Mouse (Mus musculus) retina, postnatal 7 days (tissue): ENCODE data around the gene Palm3.

Experiments used
- DNase-seq: peaks from one replicate; pipeline ENCODE4 v3.0.0-alpha.2; 2012; ENCODE audit warnings: low read depth, low spot score

Palm3 gene

GRCm38 (mm10) chr8:84066291-84066930, 45.1 kb downstream of the Palm3 start, which contains the start of gene Rfx1:
Gene Rfx1 (plus strand): TSS chr8:84066834.
- peak; percentile 99 for DNase-seq

- peak; percentile 74 for DNase-seq
Observed at GRCm38 (mm10) chr8:84067047-84067573, 45.8 kb downstream of the Palm3 start.

GRCm38 (mm10) chr8:84067911-84068310, 46.6 kb downstream of the Palm3 start:
- DNase-seq = no peak

- no peak for DNase-seq
Observed at GRCm38 (mm10) chr8:84068316-84069035, 47.2 kb downstream of the Palm3 start.

- no peak for DNase-seq
Observed at GRCm38 (mm10) chr8:84069169-84069568, 47.9 kb downstream of the Palm3 start.

- DNase-seq = no peak
Observed at GRCm38 (mm10) chr8:84069750-84070149, 48.5 kb downstream of the Palm3 start.

GRCm38 (mm10) chr8:84070241-84070640, 49.0 kb downstream of the Palm3 start:
- DNase-seq = no peak

GRCm38 (mm10) chr8:84070667-84071066, 49.4 kb downstream of the Palm3 start:
- no peak for DNase-seq

GRCm38 (mm10) chr8:84071921-84072320, 50.6 kb downstream of the Palm3 start:
- DNase-seq = no peak

- no peak for DNase-seq
Observed at GRCm38 (mm10) chr8:84072321-84072720, 51.0 kb downstream of the Palm3 start.

- no peak for DNase-seq
Observed at GRCm38 (mm10) chr8:84073230-84073976, 52.1 kb downstream of the Palm3 start.

GRCm38 (mm10) chr8:84076412-84076811, 55.1 kb downstream of the Palm3 start:
- DNase-seq = no peak

GRCm38 (mm10) chr8:84076849-84077248, 55.6 kb downstream of the Palm3 start:
- DNase-seq = no peak

- no peak for DNase-seq
Observed at GRCm38 (mm10) chr8:84079206-84079605, 57.9 kb downstream of the Palm3 start.
